Mouse (Mus musculus) kidney, adult 2 months (tissue): Measurements from ENCODE around the gene Man1a2.

ENCODE experiments used
- CTCF ChIP-seq: fragments of 200-500 bp; conservative IDR thresholded peaks from 2 replicates; pipeline ENCODE4 v1.5.1; 2011; ENCODE audit warnings: low read depth, mild to moderate bottlenecking, control low read depth, low read length, moderate library complexity, mixed read lengths; ENCODE audit not compliant: insufficient read depth, insufficient read length
- POLR2A ChIP-seq: fragments of 200-500 bp; IDR thresholded peaks from one replicate; pipeline ENCODE4 v1.6.1; 2011; ENCODE audit warnings: low read depth, low read length, control low read depth

- no peak for TF ChIP-seq CTCF
- no peak for TF ChIP-seq POLR2A
Observed at GRCm38 (mm10) chr3:100702875-100703846, 17.9 kb upstream of the Man1a2 start.
